Mouse (Mus musculus) embryonic fibroblast, embryonic 13.5 days (primary cell): ENCODE data around the gene Ccdc155.

Source experiments
- CTCF ChIP-seq: IDR thresholded peaks from 2 replicates; pipeline ENCODE4 v1.5.1; 2011; ENCODE audit warnings: mild to moderate bottlenecking, control low read depth, low read length, moderate library complexity, borderline replicate concordance; ENCODE audit not compliant: insufficient read depth
- POLR2A ChIP-seq: IDR thresholded peaks from 2 replicates; pipeline ENCODE4 v1.6.1; 2011; ENCODE audit warnings: low read depth, mild to moderate bottlenecking, control low read depth, low read length, moderate library complexity

GRCm38 (mm10) chr7:45196176-45196535 lies 8.5 kb downstream of the Ccdc155 start:
- TF ChIP-seq CTCF (no peak), POLR2A (no peak)
